Mouse (Mus musculus) left cerebral cortex, postnatal 25 days (tissue): ENCODE measurements at regions not wholly inside any gene's neighbourhood (a gene's known extent, or its start where the extent isn't known, plus 50 kb on each side); places are given as distances from the start of the nearest gene placed in this dataset.
A peak's percentile ranks its signal among the peaks of the same experiment; 100 is the strongest.
"Not testable (repeated sequence)": the region's sequence is repeated elsewhere in the genome, so short reads cannot be mapped to it uniquely, and the experiment has no call there.

Source experiments
- DNase-seq, 2 experiments: peaks; one replicate each; pipeline ENCODE4 v3.0.0; 2022; ENCODE audit warnings: low spot score in 2 of 2, mixed read lengths in 1 of 2
- intact Hi-C: fragments of 180-260 bp; cut with DNase I; formaldehyde crosslinking; loops from one replicate; pipeline ENCODE4 v1.15.1; 2025

DNA sequence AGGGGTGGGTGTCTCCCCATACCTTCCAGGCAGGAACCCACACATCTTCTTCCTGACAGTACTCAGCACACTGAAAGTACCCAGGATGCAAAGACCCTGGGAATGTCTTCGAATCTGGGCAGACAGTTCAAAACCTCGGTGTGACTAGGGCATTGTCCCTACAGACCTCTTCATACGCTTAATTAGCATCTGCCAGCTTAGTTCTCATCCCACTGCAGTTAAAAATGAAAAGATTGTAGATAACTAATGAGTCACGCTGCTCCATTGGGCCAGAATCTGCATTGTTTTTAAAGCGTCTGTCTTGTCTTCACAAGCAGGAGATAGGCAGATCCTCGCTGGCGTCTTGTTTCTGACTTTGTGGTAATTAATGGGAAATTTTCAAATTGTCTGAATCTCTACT is 159.6 kb upstream of the Arid1b start:
- intact Hi-C loops, result no loop called here
- no peak for DNase-seq

DNA sequence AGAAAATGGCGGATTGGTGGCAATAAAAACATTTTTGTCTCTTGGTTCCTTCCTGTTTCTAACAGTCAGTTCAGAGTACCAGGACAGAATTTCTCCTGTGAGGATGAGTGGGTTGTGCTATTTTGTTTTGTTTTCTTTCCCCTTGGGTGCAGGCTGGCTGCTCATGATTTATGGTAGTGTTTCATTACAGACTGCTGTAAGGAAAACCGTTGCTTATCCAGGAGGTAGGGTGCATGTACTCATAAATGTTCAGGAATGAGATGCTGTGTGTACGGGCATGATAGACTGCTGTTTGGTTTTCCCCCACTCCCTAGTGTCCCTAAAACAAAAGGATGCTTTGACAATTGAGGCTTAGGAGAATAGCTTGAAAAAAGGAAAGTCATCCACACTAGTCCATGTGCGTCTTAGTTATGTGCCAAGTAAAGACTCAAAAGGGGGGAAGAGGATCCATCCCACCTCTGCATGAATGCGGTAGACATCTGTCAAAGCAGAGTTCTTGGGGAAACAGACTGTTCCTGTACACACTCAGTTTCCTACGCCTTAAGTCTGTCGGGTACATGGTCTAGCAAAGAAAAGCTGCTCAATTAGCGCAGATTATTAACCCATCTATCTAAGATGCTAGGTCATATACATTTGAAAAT is 158.9 kb upstream of the Arid1b start:
- no peak for DNase-seq
- intact Hi-C loops, result no loop called here

DNA sequence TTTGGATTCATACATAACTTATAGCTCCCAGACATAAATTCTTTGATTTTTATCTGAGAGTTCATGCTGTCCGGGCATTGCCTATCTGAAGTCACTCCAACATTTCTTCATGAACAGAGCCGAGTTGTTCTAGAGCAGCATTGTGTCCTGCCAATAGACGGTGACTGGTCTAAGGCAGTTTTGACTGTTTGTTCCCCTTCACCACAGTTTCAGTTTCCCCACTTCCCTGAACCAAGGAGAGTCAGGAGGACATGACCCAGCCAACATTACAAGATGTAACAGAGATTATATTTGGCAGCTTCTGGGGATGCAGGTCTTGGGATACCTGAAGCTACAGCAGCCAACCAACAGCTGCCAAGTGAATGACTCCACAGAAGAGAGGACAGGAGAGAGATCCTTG is 154.0 kb upstream of the Arid1b start:
- no peak for DNase-seq
- intact Hi-C loops, result no loop called here

GRCm38 (mm10) chr17:4858304-4858703 is 135.8 kb upstream of the Arid1b start:
- DNase-seq, result no peak
- intact Hi-C loops, result no loop called here

DNA sequence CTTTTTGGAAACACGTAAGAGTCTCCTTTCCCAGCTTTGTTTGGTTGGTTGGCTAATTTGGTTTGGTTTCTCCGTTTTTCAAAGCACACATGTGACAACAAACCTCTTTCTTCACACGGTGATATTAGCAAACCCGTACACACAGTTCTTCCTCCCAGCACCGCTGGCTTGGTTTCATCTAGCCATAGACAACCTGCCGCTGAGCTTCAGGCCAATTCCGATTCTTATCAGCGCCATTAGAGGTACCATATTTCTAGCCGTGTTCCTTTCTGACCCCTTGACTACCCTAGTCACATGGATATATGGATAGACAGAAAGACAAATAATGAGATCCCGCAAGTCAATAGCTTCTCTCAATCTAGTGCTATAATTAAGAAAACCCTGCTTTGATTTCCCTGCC is 129.2 kb upstream of the Arid1b start:
- DNase-seq, result no peak
- intact Hi-C loops, result loop anchor here (5.0 kb wide), 1 partner anchor 138 kb away; no protein-coding TSS in a partner anchor

DNA sequence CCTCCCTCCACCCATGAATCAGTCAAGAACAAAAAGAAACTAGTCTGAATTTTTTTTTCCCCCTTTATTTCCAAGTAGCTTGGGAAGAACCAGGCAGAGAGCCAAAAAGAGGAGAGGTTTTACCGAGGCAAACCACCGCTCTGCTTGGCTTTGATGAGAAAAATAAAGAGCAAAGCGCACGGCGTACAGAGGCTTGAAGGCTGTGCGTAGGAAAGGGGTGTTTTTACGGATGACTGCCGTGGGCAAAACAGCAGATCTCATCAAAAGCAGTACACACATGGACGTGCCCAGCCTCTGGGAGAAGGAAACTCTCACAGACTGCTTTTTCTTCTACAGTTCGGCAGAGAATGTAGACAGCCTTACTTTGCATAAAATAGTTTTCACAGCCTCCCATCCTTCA is 128.5 kb upstream of the Arid1b start:
- intact Hi-C loops, result loop anchor here (5.0 kb wide), 1 partner anchor 138 kb away; no protein-coding TSS in a partner anchor
- peak; percentile 58 to 78 for DNase-seq

DNA sequence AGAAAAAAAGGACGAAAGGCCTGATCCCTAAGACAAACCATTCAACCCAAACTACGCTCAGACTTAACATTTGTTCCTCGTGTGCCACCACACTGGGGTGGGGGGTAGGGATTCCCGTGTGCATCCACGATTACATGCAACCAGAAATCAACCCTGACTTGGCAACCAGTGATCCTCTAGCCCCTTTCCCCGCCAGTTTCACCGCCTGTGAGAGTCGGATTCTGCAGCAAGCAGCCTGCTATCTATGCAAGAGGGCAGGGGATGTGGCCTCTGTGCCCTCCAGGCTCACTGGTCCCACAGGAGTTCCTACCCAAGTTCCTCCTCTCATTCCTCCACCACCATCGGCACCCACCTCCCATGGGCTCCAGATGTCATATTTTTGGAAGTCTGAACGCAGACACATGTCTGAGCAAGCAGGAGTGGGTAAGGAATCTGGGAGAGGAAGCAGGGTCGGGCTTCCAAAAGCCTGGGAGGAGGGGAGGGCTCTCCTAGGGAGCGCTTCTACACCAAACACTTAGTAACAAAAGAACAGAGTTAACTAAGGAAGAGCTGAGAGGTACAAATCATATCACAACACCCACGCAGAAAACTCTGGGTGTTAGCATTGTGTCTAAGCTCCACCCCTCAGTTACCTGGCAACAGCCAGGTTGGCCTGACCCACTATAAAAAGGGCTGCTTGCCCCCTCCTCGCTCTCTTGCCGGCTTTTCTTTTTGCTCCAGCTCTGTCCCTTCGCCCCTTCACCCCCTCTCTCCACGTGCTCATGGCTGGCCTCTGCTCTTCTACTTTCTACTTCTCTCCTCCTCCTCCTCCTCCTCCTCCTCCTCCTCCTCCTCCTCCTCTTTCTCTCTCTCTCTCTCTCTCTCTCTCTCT is 127.9 kb upstream of the Arid1b start:
- intact Hi-C loops, result loop anchor here (5.0 kb wide), 1 partner anchor 139 kb away; no protein-coding TSS in a partner anchor
- DNase-seq, result no peak

- intact Hi-C loops, result loop anchor here (5.0 kb wide), 1 partner anchor 140 kb away; no protein-coding TSS in a partner anchor
- DNase-seq, result no peak
Measured at GRCm38 (mm10) chr17:4867083-4867482, 127.0 kb upstream of the Arid1b start.

DNA sequence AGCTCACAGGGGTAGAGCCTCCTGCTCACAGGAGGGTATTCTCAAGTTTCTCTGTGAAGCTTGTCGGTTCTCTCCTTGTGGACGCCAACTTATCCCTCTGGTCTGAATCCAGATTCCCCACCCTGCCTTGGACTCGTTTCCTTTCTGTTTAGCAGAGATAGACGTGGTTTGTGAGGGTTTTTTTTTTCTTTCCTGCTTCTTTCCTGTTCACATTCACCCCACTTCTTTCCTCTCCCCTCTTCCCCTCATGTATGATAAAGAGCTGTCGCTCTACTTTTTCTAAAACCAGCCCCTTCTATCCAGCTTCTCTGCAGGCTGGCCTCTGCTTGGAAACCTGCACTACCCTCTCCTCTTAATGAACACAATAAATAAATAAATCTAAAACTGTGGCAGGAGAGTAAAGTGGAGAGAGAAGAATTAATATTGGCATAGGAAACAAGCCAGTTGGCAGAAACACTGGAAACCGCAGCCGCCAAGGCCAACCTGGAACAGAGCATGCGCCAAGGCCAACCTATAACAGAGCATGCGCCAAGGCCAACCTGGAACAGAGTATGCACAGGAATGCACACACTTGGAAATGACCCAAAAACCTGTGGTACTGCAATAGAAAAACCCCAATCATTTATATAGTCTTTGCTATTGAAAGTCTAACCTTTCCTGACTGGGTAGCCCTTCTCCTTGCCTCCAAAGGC is 126.2 kb upstream of the Arid1b start:
- DNase-seq, result no peak
- intact Hi-C loops, result loop anchor here (5.0 kb wide), 1 partner anchor 141 kb away; no protein-coding TSS in a partner anchor

GRCm38 (mm10) chr17:4868446-4868825 is 125.7 kb upstream of the Arid1b start:
- intact Hi-C loops, result loop anchor here (5.0 kb wide), 1 partner anchor 141 kb away; no protein-coding TSS in a partner anchor
- DNase-seq, result no peak

DNA sequence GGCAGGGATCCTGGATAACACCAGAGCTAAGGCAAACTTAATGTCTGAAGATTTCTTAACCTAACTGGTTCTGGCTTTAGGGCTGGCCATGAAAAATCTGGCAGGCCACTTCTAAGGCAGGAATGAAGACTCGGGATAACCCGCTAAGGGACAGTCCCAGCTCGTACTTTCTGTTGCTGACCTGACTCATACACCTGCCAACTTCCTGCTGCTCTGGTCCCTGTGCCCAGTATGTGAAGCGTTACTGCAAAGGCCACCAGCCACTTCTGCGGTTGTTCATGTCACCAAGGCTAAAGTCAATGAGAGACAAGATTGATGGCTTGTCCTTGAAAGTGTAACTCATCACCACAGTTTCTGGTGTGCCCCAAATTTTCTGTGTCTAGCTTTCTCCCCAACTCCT is 125.3 kb upstream of the Arid1b start:
- DNase-seq, result no peak

GRCm38 (mm10) chr17:4871267-4871666 is 122.9 kb upstream of the Arid1b start:
- peak in 1 of 2 experiments; percentile 53 for DNase-seq
- intact Hi-C loops, result loop anchor here (1.0 kb wide), 1 partner anchor 35 kb away; no protein-coding TSS in a partner anchor

More for the DNA sequence above, 125.3 kb upstream of the Arid1b start:
- intact Hi-C loops, result loop anchor here (5.0 kb wide), 1 partner anchor 142 kb away; no protein-coding TSS in a partner anchor

GRCm38 (mm10) chr17:4874459-4874858 is 119.7 kb upstream of the Arid1b start:
- no peak for DNase-seq
- intact Hi-C loops, result no loop called here

- intact Hi-C loops, result no loop called here
- no peak for DNase-seq
Measured at GRCm38 (mm10) chr17:4875086-4876046, 118.8 kb upstream of the Arid1b start.

GRCm38 (mm10) chr17:4876431-4876830 is 117.7 kb upstream of the Arid1b start:
- intact Hi-C loops, result no loop called here
- DNase-seq, result peak in 1 of 2 experiments; percentile 37

DNA sequence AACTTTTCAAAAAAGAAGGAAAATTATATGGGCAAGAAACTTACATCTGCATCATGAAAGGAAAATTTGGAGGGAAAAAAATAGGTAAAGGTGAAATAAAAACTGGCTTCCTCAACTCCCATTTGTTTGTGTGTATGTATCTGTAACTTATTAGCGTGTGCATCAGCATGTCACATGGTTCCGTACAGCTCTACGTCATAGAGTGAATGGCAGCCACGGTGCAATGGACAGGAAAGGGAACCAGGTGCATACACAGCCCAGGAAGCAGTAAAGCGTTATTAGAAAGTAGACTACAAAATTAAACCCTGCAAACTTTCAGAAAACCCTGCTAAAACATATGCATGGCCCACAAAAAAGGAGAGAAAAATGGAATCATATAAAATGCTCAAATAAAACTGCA is 112.7 kb upstream of the Arid1b start:
- no peak for DNase-seq
- intact Hi-C loops, result no loop called here

- no peak for DNase-seq
- intact Hi-C loops, result no loop called here
Measured at GRCm38 (mm10) chr17:4884083-4884482, 110.0 kb upstream of the Arid1b start.

GRCm38 (mm10) chr17:4884761-4885160 is 109.4 kb upstream of the Arid1b start:
- DNase-seq, result no peak
- intact Hi-C loops, result no loop called here

GRCm38 (mm10) chr17:4887331-4887730 is 106.8 kb upstream of the Arid1b start:
- intact Hi-C loops, DNase-seq: not testable (repeated sequence)
